Mouse (Mus musculus) ES-E14 (cell line): Measurements from ENCODE around the gene Mogat1.

Source experiments
- CHD2 ChIP-seq: IDR thresholded peaks from 2 replicates; pipeline ENCODE4 v1.6.1; 2014; ENCODE audit warnings: mild to moderate bottlenecking, low read depth, low read length, inconsistent platforms
- ZNF384 ChIP-seq: IDR thresholded peaks from 2 replicates; pipeline ENCODE4 v1.6.1; 2012; ENCODE audit warnings: low read depth, low read length, inconsistent platforms

- TF ChIP-seq CHD2: no peak
- no peak for TF ChIP-seq ZNF384
Observed at GRCm38 (mm10) chr1:78507137-78507536, 3.7 kb upstream of the Mogat1 start.
